Mouse (Mus musculus) heart, embryonic 14.5 days (tissue): ENCODE measurements at regions not wholly inside any gene's neighbourhood (a gene's known extent, or its start where the extent isn't known, plus 50 kb on each side); places are given as distances from the start of the nearest gene placed in this dataset.

Experiments
- ATAC-seq: fragments of 200-750 bp; cut with Nextera tagmentation; 2 replicates; pipeline ENCODE4 v1.8.0; 2017; ENCODE audit warnings: low read depth, moderate TSS enrichment; ENCODE audit not compliant: insufficient number of reproducible peaks, insufficient read depth, low FRiP score
- H3K27ac ChIP-seq, 2 experiments: fragments of 200-500 bp in 1 of 2; fragments of 300-500 bp in 1 of 2; sonication (generic) in 1 of 2; replicated peaks in 1 of 2; 2 replicates each; pipeline ENCODE4 v1.5.1; 2012 to 2014; ENCODE audit warnings: low read depth in 2 of 2, low read length in 2 of 2, control low read depth in 1 of 2, mild to moderate bottlenecking in 1 of 2, mixed read lengths in 1 of 2; ENCODE audit not compliant: control insufficient read depth in 1 of 2, insufficient read depth in 1 of 2
- H3K27me3 ChIP-seq: fragments of 300-500 bp; sonication (generic); 2 replicates; pipeline ENCODE4 v1.6.1; 2014; ENCODE audit warnings: mild to moderate bottlenecking, low read length, control low read depth; ENCODE audit not compliant: control insufficient read depth, insufficient read depth
- H3K36me3 ChIP-seq: fragments of 300-500 bp; sonication (generic); 2 replicates; pipeline ENCODE4 v1.6.1; 2014; ENCODE audit warnings: mild to moderate bottlenecking, control low read depth, low read length, mixed read lengths; ENCODE audit not compliant: control insufficient read depth, insufficient read depth
- H3K4me1 ChIP-seq, 2 experiments: fragments of 200-500 bp in 1 of 2; fragments of 300-500 bp in 1 of 2; sonication (generic) in 1 of 2; 2 replicates each; pipeline ENCODE4 v1.6.1; 2012 to 2014; ENCODE audit warnings: low read length in 2 of 2, control low read depth in 1 of 2, mixed read lengths in 1 of 2; ENCODE audit not compliant: control insufficient read depth in 2 of 2, insufficient read depth in 2 of 2
- H3K4me2 ChIP-seq: fragments of 300-500 bp; sonication (generic); 2 replicates; pipeline ENCODE4 v1.6.1; 2014; ENCODE audit warnings: mild to moderate bottlenecking, low read length
- H3K4me3 ChIP-seq, 2 experiments: fragments of 200-500 bp in 1 of 2; fragments of 300-500 bp in 1 of 2; sonication (generic) in 1 of 2; 2 replicates each; pipeline ENCODE4 v1.5.1; 2012 to 2014; ENCODE audit warnings: low read length in 2 of 2, mild to moderate bottlenecking in 2 of 2, control low read depth in 1 of 2, low read depth in 1 of 2, moderate library complexity in 1 of 2; ENCODE audit not compliant: control insufficient read depth in 1 of 2, insufficient read depth in 1 of 2
- H3K9ac ChIP-seq: fragments of 300-500 bp; sonication (generic); 2 replicates; pipeline ENCODE4 v1.6.1; 2014; ENCODE audit warnings: mild to moderate bottlenecking, low read length
- H3K9me3 ChIP-seq: fragments of 300-500 bp; sonication (generic); 2 replicates; pipeline ENCODE4 v1.6.1; 2016; ENCODE audit warnings: low read length, control low read depth; ENCODE audit not compliant: control insufficient read depth
- whole genome bisulfite sequencing: fragments of 180-500 bp; shearing (Covaris S2); extraction: QIAGEN DNeasy Blood & Tissue Kit; methylation state at CpG from one replicate; pipeline ENCODE4 v1.1.7; 2014; 5-methylcytosine and 5-hydroxymethylcytosine counted together

- 20% methylated on average over 4 of the region's 4 CpGs for WGBS
- no peak overlapping the region for H3K4me2 ChIP-seq
Observed at GRCm38 (mm10) chr16:26199125-26199524, 93.5 kb upstream of the P3h2 start.

GRCm38 (mm10) chr16:26196345-26196744 lies 90.8 kb upstream of the P3h2 start:
- H3K27ac ChIP-seq, result 0 out of 4 replicates have a peak overlapping the region, but pooled peaks of 1 of the 2 experiments have one; percentile 7
- no peaks in the 10 kb centered on the region for H3K9me3 ChIP-seq
- H3K4me2 ChIP-seq, result no peak overlapping the region
- peaks cover 0 to 8% of the 10 kb centered on the region in 2 experiments; a peak in 2 of 4 replicates for H3K4me1 ChIP-seq
- no peaks in the 10 kb centered on the region for H3K27me3 ChIP-seq
- no peak for ATAC-seq
- H3K4me3 ChIP-seq, result no peak overlapping the region
- H3K9ac ChIP-seq, result no peak overlapping the region
- no peaks in the 10 kb centered on the region for H3K36me3 ChIP-seq

More at GRCm38 (mm10) chr16:26199125-26199524, 93.5 kb upstream of the P3h2 start:
- Histone ChIP-seq H3K4me1 (peaks cover 0 to 8% of the 10 kb centered on the region in 2 experiments; a peak in 2 of 4 replicates), H3K4me3 (no peak overlapping the region), H3K36me3 (no peaks in the 10 kb centered on the region), H3K27me3 (no peaks in the 10 kb centered on the region), H3K9ac (no peak overlapping the region), H3K9me3 (no peaks in the 10 kb centered on the region), H3K27ac (no peak overlapping the region)
- ATAC-seq, result no peak

GRCm38 (mm10) chr16:26185288-26186281 lies 80.0 kb upstream of the P3h2 start:
- H3K36me3 ChIP-seq, result no peaks in the 10 kb centered on the region
- 21% methylated on average over 8 of the region's 8 CpGs for WGBS
- no peaks in the 10 kb centered on the region for H3K9me3 ChIP-seq
- no peak overlapping the region for H3K4me3 ChIP-seq
- peak overlapping the region; percentile 87 to 90 for H3K27ac ChIP-seq
- H3K4me1 ChIP-seq, result peaks cover 14 to 26% of the 10 kb centered on the region in 2 experiments
- H3K27me3 ChIP-seq, result no peaks in the 10 kb centered on the region
- peak; percentile 83 for ATAC-seq
- no peak overlapping the region for H3K9ac ChIP-seq
- no peak overlapping the region for H3K4me2 ChIP-seq

- H3K27me3 ChIP-seq, result no peaks in the 10 kb centered on the region
- peak; percentile 63; the same call in 1 of the 2 replicates for ATAC-seq
- H3K27ac ChIP-seq, result peak overlapping the region; percentile 36 to 87
- H3K4me1 ChIP-seq, result peaks cover 14 to 26% of the 10 kb centered on the region in 2 experiments
- no peaks in the 10 kb centered on the region for H3K36me3 ChIP-seq
- H3K9me3 ChIP-seq, result no peaks in the 10 kb centered on the region
- H3K4me2 ChIP-seq, result no peak overlapping the region
- H3K4me3 ChIP-seq, result no peak overlapping the region
- 21% methylated on average over 6 of the region's 6 CpGs for WGBS
- H3K9ac ChIP-seq, result peak overlapping the region; percentile 46; the same call in 1 of the 2 replicates
Observed at GRCm38 (mm10) chr16:26184647-26185262, 79.2 kb upstream of the P3h2 start.

- no peak for ATAC-seq
- no peak overlapping the region for H3K27ac ChIP-seq
- H3K27me3 ChIP-seq, result no peaks in the 10 kb centered on the region
- no peak overlapping the region for H3K4me2 ChIP-seq
- H3K36me3 ChIP-seq, result no peaks in the 10 kb centered on the region
- no peak overlapping the region for H3K4me3 ChIP-seq
- H3K9me3 ChIP-seq, result no peaks in the 10 kb centered on the region
- H3K9ac ChIP-seq, result no peak overlapping the region
- H3K4me1 ChIP-seq, result peaks cover 14 to 26% of the 10 kb centered on the region in 2 experiments
Observed at GRCm38 (mm10) chr16:26183530-26183929, 77.9 kb upstream of the P3h2 start.

- ATAC-seq, result no peak
- Histone ChIP-seq H3K36me3 (no peaks in the 10 kb centered on the region), H3K4me2 (no peak overlapping the region), H3K27ac (no peak overlapping the region), H3K4me3 (no peak overlapping the region), H3K9me3 (no peaks in the 10 kb centered on the region), H3K27me3 (no peaks in the 10 kb centered on the region), H3K9ac (no peak overlapping the region), H3K4me1 (peaks cover 12 to 21% of the 10 kb centered on the region in 2 experiments)
- WGBS, result 86% methylated on average over 3 of the region's 3 CpGs
Observed at GRCm38 (mm10) chr16:26181716-26182115, 76.1 kb upstream of the P3h2 start.

- ATAC-seq, result no peak
Observed at GRCm38 (mm10) chr16:26171441-26171840, 65.9 kb upstream of the P3h2 start.

More at GRCm38 (mm10) chr16:26171441-26171840, 65.9 kb upstream of the P3h2 start:
- H3K36me3 ChIP-seq, result no peaks in the 10 kb centered on the region
- no peak overlapping the region for H3K27ac ChIP-seq
- no peak overlapping the region for H3K9ac ChIP-seq
- peaks cover 0 to under 1% of the 10 kb centered on the region in 2 experiments; a peak in 1 of 4 replicates for H3K4me1 ChIP-seq
- no peak overlapping the region for H3K4me3 ChIP-seq
- H3K4me2 ChIP-seq, result no peak overlapping the region
- 22% methylated on average over 3 of the region's 3 CpGs for WGBS
- H3K9me3 ChIP-seq, result no peaks in the 10 kb centered on the region
- no peaks in the 10 kb centered on the region for H3K27me3 ChIP-seq
